Mouse (Mus musculus) hindbrain, postnatal 0 days (tissue): Measurements from ENCODE around the gene Cyb561a3. TPM values are rescaled to one million over a fixed set of nuclear protein-coding genes. Genes with fewer than 3 reads are reported as not detected.

Source experiments
- ATAC-seq: fragments of 200-750 bp; cut with Nextera tagmentation; 2 replicates; pipeline ENCODE4 v1.8.0; 2017; ENCODE audit warnings: mild to moderate bottlenecking, moderate TSS enrichment, moderate library complexity
- DNase-seq: peaks from one replicate; pipeline ENCODE4 v3.0.0-alpha.2; 2015; ENCODE audit warnings: low spot score
- H3K27ac ChIP-seq: fragments of 300-500 bp; sonication (generic); 2 replicates; pipeline ENCODE4 v1.5.1; 2014; ENCODE audit warnings: mild to moderate bottlenecking
- H3K27me3 ChIP-seq: fragments of 300-500 bp; sonication (generic); 2 replicates; pipeline ENCODE4 v1.6.1; 2014; ENCODE audit warnings: low read length, mixed read lengths; ENCODE audit not compliant: insufficient read depth
- H3K36me3 ChIP-seq: fragments of 300-500 bp; sonication (generic); 2 replicates; pipeline ENCODE4 v1.6.1; 2014; ENCODE audit warnings: low read length, mixed read lengths; ENCODE audit not compliant: insufficient read depth
- H3K4me1 ChIP-seq: fragments of 300-500 bp; sonication (generic); 2 replicates; pipeline ENCODE4 v1.6.1; 2014; ENCODE audit warnings: antibody characterized with exemption, low read length, mixed read lengths; ENCODE audit not compliant: insufficient read depth
- H3K4me2 ChIP-seq: fragments of 300-500 bp; sonication (generic); 2 replicates; pipeline ENCODE4 v1.6.1; 2014; ENCODE audit warnings: low read depth, mild to moderate bottlenecking, low read length, moderate library complexity, mixed read lengths
- H3K4me3 ChIP-seq: fragments of 300-500 bp; sonication (generic); 2 replicates; pipeline ENCODE4 v1.5.1; 2014; ENCODE audit warnings: low read length
- H3K9ac ChIP-seq: fragments of 300-500 bp; sonication (generic); replicated peaks from 2 replicates; pipeline ENCODE4 v1.6.1; 2014; ENCODE audit warnings: mild to moderate bottlenecking, low read length, moderate library complexity, mixed read lengths
- H3K9me3 ChIP-seq: fragments of 300-500 bp; sonication (generic); 2 replicates; pipeline ENCODE4 v1.6.1; 2016; ENCODE audit warnings: low read length, mixed read lengths
- CTCF ChIP-seq: IDR thresholded peaks from 2 replicates; pipeline ENCODE4 v1.5.1; 2016; ENCODE audit warnings: antibody characterized with exemption, control low read depth, low read depth
- WGBS: fragments of 180-500 bp; shearing (Covaris S2); extraction: QIAGEN DNeasy Blood & Tissue Kit; methylation state at CpG from one replicate; pipeline ENCODE4 v1.1.7; 2014; 5-methylcytosine and 5-hydroxymethylcytosine counted together
- polyA plus RNA-seq: library from polyadenylated mRNA; unstranded; fragments of >200 nt; fragmentation: Nextera tagmentation; extraction: Ambion mirVana; gene quantifications from 2 replicates; pipeline ENCODE4 v1.2.1, GENCODE M21; 2015
- total RNA-seq: library from RNA; depleted of rRNA; stranded (reverse); fragments of >200 nt; gene quantifications from 2 replicates; pipeline ENCODE4 v1.2.3, GENCODE M21; 2014

The Cyb561a3 gene
- total and polyA plus RNA-seq, 2 experiments from 2014 or later = 15.6 to 18.0 TPM

- WGBS = 29% methylated on average over 5 of the region's 5 CpGs
- no peaks in the 10 kb centered on the region for H3K9me3 ChIP-seq
- no peaks in the 10 kb centered on the region for H3K4me1 ChIP-seq
- peak; percentile 52 for TF ChIP-seq CTCF
- H3K27ac ChIP-seq = no peak overlapping the region
- DNase-seq (peak; percentile 62), ATAC-seq (no peak)
- H3K36me3 ChIP-seq = no peaks in the 10 kb centered on the region
- no peak overlapping the region for H3K9ac ChIP-seq
- no peak overlapping the region for H3K4me3 ChIP-seq
- H3K27me3 ChIP-seq = no peaks in the 10 kb centered on the region
- H3K4me2 ChIP-seq = no peak overlapping the region
Measured at GRCm38 (mm10) chr19:10560108-10560507, 16.9 kb upstream of the Cyb561a3 start.

- 62% methylated on average over 6 of the region's 6 CpGs for WGBS
- ATAC-seq = no peak
- Histone ChIP-seq H3K9ac (no peak overlapping the region), H3K4me1 (no peaks in the 10 kb centered on the region), H3K4me2 (no peak overlapping the region), H3K36me3 (no peaks in the 10 kb centered on the region), H3K4me3 (no peak overlapping the region), H3K9me3 (no peaks in the 10 kb centered on the region), H3K27me3 (no peaks in the 10 kb centered on the region), H3K27ac (no peak overlapping the region)
- no peak for TF ChIP-seq CTCF
- no peak for DNase-seq
Measured at GRCm38 (mm10) chr19:10561558-10562314, 15.2 kb upstream of the Cyb561a3 start.

GRCm38 (mm10) chr19:10562351-10562750 is 14.6 kb upstream of the Cyb561a3 start:
- Histone ChIP-seq H3K27me3 (no peaks in the 10 kb centered on the region), H3K9me3 (no peaks in the 10 kb centered on the region), H3K4me3 (no peak overlapping the region), H3K4me2 (no peak overlapping the region), H3K9ac (no peak overlapping the region), H3K4me1 (no peaks in the 10 kb centered on the region), H3K27ac (no peak overlapping the region), H3K36me3 (no peaks in the 10 kb centered on the region)
- 58% methylated on average over 5 of the region's 5 CpGs for WGBS
- ATAC-seq = no peak
- no peak for DNase-seq
- TF ChIP-seq CTCF = no peak

- Histone ChIP-seq H3K4me1 (no peaks in the 10 kb centered on the region), H3K9ac (no peak overlapping the region), H3K9me3 (no peaks in the 10 kb centered on the region), H3K36me3 (no peaks in the 10 kb centered on the region), H3K4me2 (no peak overlapping the region), H3K27me3 (no peaks in the 10 kb centered on the region), H3K4me3 (no peak overlapping the region), H3K27ac (no peak overlapping the region)
- WGBS = 84% methylated on average over 6 of the region's 6 CpGs
- DNase-seq = no peak
- no peak for ATAC-seq
- TF ChIP-seq CTCF = no peak
Measured at GRCm38 (mm10) chr19:10564278-10564677, 12.7 kb upstream of the Cyb561a3 start.

- no peak for TF ChIP-seq CTCF
- DNase-seq (no peak), ATAC-seq (no peak)
- no peak overlapping the region for H3K4me3 ChIP-seq
- no peak overlapping the region for H3K27ac ChIP-seq
- 78% methylated on average over 4 of the region's 4 CpGs for WGBS
- no peaks in the 10 kb centered on the region for H3K9me3 ChIP-seq
- no peak overlapping the region for H3K4me2 ChIP-seq
- H3K36me3 ChIP-seq = no peaks in the 10 kb centered on the region
- no peaks in the 10 kb centered on the region for H3K27me3 ChIP-seq
- H3K9ac ChIP-seq = no peak overlapping the region
- no peaks in the 10 kb centered on the region for H3K4me1 ChIP-seq
Measured at GRCm38 (mm10) chr19:10565217-10565616, 11.8 kb upstream of the Cyb561a3 start.

GRCm38 (mm10) chr19:10569627-10570026 is 7.3 kb upstream of the Cyb561a3 start:
- Histone ChIP-seq H3K4me3 (no peak overlapping the region), H3K9ac (no peak overlapping the region), H3K27ac (no peak overlapping the region), H3K36me3 (peaks cover 29% of the 10 kb centered on the region), H3K27me3 (no peaks in the 10 kb centered on the region), H3K4me1 (no peaks in the 10 kb centered on the region), H3K4me2 (no peak overlapping the region), H3K9me3 (no peaks in the 10 kb centered on the region)
- no peak for TF ChIP-seq CTCF
- no peak for ATAC-seq
- DNase-seq = no peak
- 93% methylated on average over 6 of the region's 6 CpGs for WGBS

- no peaks in the 10 kb centered on the region for H3K27me3 ChIP-seq
- 81% methylated on average over 3 of the region's 3 CpGs for whole genome bisulfite sequencing
- no peak overlapping the region for H3K4me2 ChIP-seq
- H3K9ac ChIP-seq = no peak overlapping the region
- ATAC-seq (no peak), DNase-seq (no peak)
- no peak for TF ChIP-seq CTCF
- peaks cover 5% of the 10 kb centered on the region; the same call in 1 of the 2 replicates for H3K4me1 ChIP-seq
- H3K4me3 ChIP-seq = no peak overlapping the region
- H3K27ac ChIP-seq = no peak overlapping the region
- no peaks in the 10 kb centered on the region for H3K9me3 ChIP-seq
- 0 out of 2 replicates have a peak, but pooled peaks cover 5% of the 10 kb centered on the region for H3K36me3 ChIP-seq
Measured at GRCm38 (mm10) chr19:10580102-10580501, 3.1 kb downstream of the Cyb561a3 start.
